Mouse (Mus musculus) lung, adult 2 months (tissue): ENCODE measurements at regions not wholly inside any gene's neighbourhood (a gene's known extent, or its start where the extent isn't known, plus 50 kb on each side); places are given as distances from the start of the nearest gene placed in this dataset.

Source experiments
- DNase-seq: peaks from one replicate; pipeline ENCODE4 v3.0.0; 2022
- H3K4me1 ChIP-seq: fragments of 200-500 bp; 2 replicates; pipeline ENCODE4 v1.6.1; 2011; ENCODE audit warnings: low read length; ENCODE audit not compliant: control insufficient read depth, insufficient read depth
- H3K4me3 ChIP-seq: fragments of 200-500 bp; replicated peaks from 2 replicates; pipeline ENCODE3; 2011; ENCODE audit warnings: low read depth, mild to moderate bottlenecking, control low read depth, low read length; ENCODE audit errors: extremely low read depth
- CTCF ChIP-seq: fragments of 200-500 bp; IDR thresholded peaks from 2 replicates; pipeline ENCODE4 v1.5.1; 2011; ENCODE audit warnings: mild to moderate bottlenecking, low read length, control low read depth; ENCODE audit not compliant: insufficient read depth
- POLR2A ChIP-seq: fragments of 200-500 bp; IDR thresholded peaks from 2 replicates; pipeline ENCODE4 v1.6.1; 2011; ENCODE audit warnings: low read depth, mild to moderate bottlenecking, control low read depth, low read length, borderline replicate concordance; ENCODE audit errors: extremely low read depth
- WGBS: fragments of 180-500 bp; shearing (Covaris S2); methylation state at CpG from one replicate; pipeline ENCODE4 v1.1.7; 2018; 5-methylcytosine and 5-hydroxymethylcytosine counted together

GRCm38 (mm10) chr1:149760440-149760839 lies 200.7 kb downstream of the Pla2g4a start:
- WGBS, result 44% methylated on average over 2 of the region's 2 CpGs
- H3K4me1 ChIP-seq, result no peaks in the 10 kb centered on the region
- TF ChIP-seq POLR2A (no peak), CTCF (no peak)
- no peak for DNase-seq
- no peak overlapping the region for H3K4me3 ChIP-seq

- Histone ChIP-seq H3K4me3 (no peak overlapping the region), H3K4me1 (no peaks in the 10 kb centered on the region)
- WGBS, result 81% methylated on average over 2 of the region's 2 CpGs
- TF ChIP-seq POLR2A (no peak), CTCF (no peak)
- no peak for DNase-seq
These were observed 202.3 kb downstream of the Pla2g4a start for GRCm38 (mm10) chr1:149758783-149759132.

GRCm38 (mm10) chr1:149758092-149758782 lies 202.9 kb downstream of the Pla2g4a start:
- no peak overlapping the region for H3K4me3 ChIP-seq
- TF ChIP-seq POLR2A, result no peak
- TF ChIP-seq CTCF, result peak; percentile 26; the same call in 1 of the 2 replicates
- H3K4me1 ChIP-seq, result no peaks in the 10 kb centered on the region
- WGBS, result 76% methylated on average over 1 of the region's 1 CpGs
- no peak for DNase-seq

GRCm38 (mm10) chr1:149753269-149754060 lies 207.6 kb downstream of the Pla2g4a start:
- 55% methylated on average over 7 of the region's 7 CpGs for WGBS
- no peak for DNase-seq
- H3K4me1 ChIP-seq, result no peaks in the 10 kb centered on the region
- TF ChIP-seq CTCF (no peak), POLR2A (no peak)
- H3K4me3 ChIP-seq, result no peak overlapping the region

- WGBS, result 66% methylated on average over 2 of the region's 2 CpGs
- Histone ChIP-seq H3K4me3 (no peak overlapping the region), H3K4me1 (no peaks in the 10 kb centered on the region)
- DNase-seq, result no peak
- TF ChIP-seq CTCF (no peak), POLR2A (no peak)
These were observed 211.7 kb downstream of the Pla2g4a start for GRCm38 (mm10) chr1:149749405-149749804.

- TF ChIP-seq POLR2A (no peak), CTCF (no peak)
- Histone ChIP-seq H3K4me1 (no peaks in the 10 kb centered on the region), H3K4me3 (no peak overlapping the region)
- DNase-seq, result no peak
- 72% methylated on average over 3 of the region's 3 CpGs for WGBS
These were observed 222.1 kb downstream of the Pla2g4a start for GRCm38 (mm10) chr1:149738959-149739358.

DNA sequence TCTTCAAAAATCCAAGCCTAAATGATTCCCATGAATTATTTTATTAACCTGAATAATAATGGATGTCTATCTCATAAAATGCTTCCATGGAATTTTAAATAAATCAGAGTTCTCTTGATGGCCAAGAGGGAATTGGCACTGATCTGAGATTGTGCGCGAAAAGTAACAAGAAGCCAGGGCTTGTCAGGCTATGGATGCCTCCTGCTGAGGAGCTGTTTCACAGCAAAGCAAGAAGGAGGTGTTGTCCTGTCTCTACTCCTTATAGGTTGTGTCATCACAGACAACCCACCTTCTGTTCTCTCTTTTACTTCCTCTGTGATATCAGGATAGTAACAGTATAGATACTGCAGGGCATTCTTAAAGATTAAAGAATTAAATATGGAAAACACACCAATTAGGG lies 226.8 kb downstream of the Pla2g4a start:
- no peak for DNase-seq
- no peaks in the 10 kb centered on the region for H3K4me1 ChIP-seq
- TF ChIP-seq CTCF, result no peak
- TF ChIP-seq POLR2A, result no peak
- H3K4me3 ChIP-seq, result no peak overlapping the region
- whole genome bisulfite sequencing, result 94% methylated on average over 2 of the region's 2 CpGs

DNA sequence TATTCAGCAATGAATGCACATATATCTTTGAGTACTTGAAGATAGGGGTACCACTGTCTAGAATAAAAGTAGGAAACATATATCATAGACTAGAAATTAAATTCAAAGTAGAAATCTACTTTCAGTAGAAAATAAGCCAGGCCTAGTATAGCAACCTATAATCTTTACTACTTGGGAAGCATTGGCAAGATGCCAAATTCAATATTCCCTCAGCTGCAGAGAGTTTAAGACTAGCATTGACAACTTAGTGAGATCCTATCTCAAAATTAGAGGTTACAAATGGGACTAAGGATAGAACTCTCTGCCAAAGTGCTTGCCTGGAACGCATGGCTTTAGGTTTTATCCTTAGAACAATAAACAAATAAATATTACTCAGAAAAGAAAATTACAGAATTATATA lies 245.9 kb downstream of the Pla2g4a start:
- no peak for DNase-seq
- Histone ChIP-seq H3K4me3 (no peak overlapping the region), H3K4me1 (no peaks in the 10 kb centered on the region)
- TF ChIP-seq CTCF, result no peak
- WGBS, result 65% methylated on average over 1 of the region's 1 CpGs

- 48% methylated on average over 1 of the region's 1 CpGs for WGBS
- TF ChIP-seq CTCF, result no peak
- TF ChIP-seq POLR2A, result no peak
These were observed 248.8 kb downstream of the Pla2g4a start for GRCm38 (mm10) chr1:149712330-149712729.

GRCm38 (mm10) chr1:149705223-149705622 lies 255.9 kb downstream of the Pla2g4a start:
- DNase-seq, result no peak
- TF ChIP-seq CTCF, result no peak
- no peak for TF ChIP-seq POLR2A
- H3K4me1 ChIP-seq, result no peaks in the 10 kb centered on the region
- WGBS, result 67% methylated on average over 1 of the region's 1 CpGs
- no peak overlapping the region for H3K4me3 ChIP-seq

More at GRCm38 (mm10) chr1:149712330-149712729, 248.8 kb downstream of the Pla2g4a start:
- Histone ChIP-seq H3K4me1 (no peaks in the 10 kb centered on the region), H3K4me3 (no peak overlapping the region)
- no peak for DNase-seq
